Mouse (Mus musculus): Measurements from ENCODE around the gene Usp20. TPM values are rescaled to one million over a fixed set of nuclear protein-coding genes. Genes with fewer than 3 reads are reported as not detected.

Usp20 gene
- total RNA-seq (2014; rRNA removed) (36.6 and 41.2 TPM in 2 replicates), polyA plus RNA-seq (2015; fragmentation: Nextera tagmentation; extraction: Ambion mirVana) (32.5 and 32.8 TPM in 2 replicates)

DNA sequence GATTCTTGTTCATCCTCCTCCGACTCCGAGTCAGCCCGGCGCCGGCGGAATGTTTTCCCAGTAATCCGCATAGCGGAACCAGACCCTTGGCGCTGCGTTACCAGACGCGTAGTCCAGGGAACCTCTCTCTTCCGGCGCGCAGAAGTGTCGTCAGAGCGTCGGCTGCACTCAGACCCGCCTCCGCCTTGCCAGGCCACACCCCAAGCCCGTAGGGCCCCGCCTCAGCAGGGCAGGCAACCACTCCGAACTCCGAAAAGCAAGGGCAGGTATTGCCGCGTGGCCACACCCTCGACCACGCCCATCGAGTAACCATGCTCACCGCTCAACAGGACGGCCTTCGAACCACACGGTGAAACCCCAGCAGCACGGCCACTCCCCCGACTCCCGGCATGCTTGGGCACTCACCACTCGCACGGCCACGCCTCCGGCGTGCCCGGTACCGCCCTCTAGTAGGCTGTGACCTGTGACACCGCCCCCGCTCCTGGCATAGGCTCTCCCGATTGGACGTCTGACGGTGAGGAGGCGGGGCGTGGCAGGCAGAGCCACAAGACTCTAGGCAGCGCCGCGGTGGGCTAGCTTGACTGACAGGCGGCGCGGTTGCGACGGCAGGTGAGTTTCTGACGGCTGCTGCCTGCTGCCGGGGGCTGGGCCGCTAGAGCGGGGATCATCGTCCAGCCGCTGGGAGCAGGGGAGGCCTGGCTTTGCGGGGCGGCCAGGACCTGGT lies at the start of gene Usp20, which contains the start of gene BC005624:
Gene Usp20 (plus strand): TSS at position 490 of the 724 bp plus-strand sequence.
Gene BC005624 (minus strand): TSS at position 412 of the 724 bp plus-strand sequence.
- ATAC-seq (ENCODE audit: low FRiP score) (peak; percentile 97), DNase-seq (ENCODE audit: low spot score) (peak; percentile 100)
- Histone ChIP-seq H3K9me3 (ENCODE audit: low read length) (no peaks in the 10 kb centered on the region), H3K4me2 (ENCODE audit: low read depth, low read length, poor library complexity, severe bottlenecking) (peak within 1 kb of the TSS; percentile 81), H3K4me3 (ENCODE audit: low read depth, low read length) (peak within 1 kb of the TSS; percentile 75), H3K27ac (ENCODE audit: low read depth, low read length) (peak within 1 kb of the TSS; percentile 70), H3K9ac (replicated peaks; ENCODE audit: low read length, poor library complexity, severe bottlenecking) (peak within 1 kb of the TSS; percentile 58), H3K4me1 (ENCODE audit: insufficient read depth, low read length) (peaks cover 3% of the 10 kb centered on the region; the same call in 1 of the 2 replicates), H3K27me3 (ENCODE audit: insufficient read depth, low read length) (no peaks in the 10 kb centered on the region), H3K36me3 (ENCODE audit: insufficient read depth, low read length) (peaks cover 20% of the 10 kb centered on the region)
- peak; percentile 43 for TF ChIP-seq CTCF (IDR thresholded peaks at IDR 0.05)
- under 1% methylated on average over 64 of the region's 66 CpGs for WGBS

DNA sequence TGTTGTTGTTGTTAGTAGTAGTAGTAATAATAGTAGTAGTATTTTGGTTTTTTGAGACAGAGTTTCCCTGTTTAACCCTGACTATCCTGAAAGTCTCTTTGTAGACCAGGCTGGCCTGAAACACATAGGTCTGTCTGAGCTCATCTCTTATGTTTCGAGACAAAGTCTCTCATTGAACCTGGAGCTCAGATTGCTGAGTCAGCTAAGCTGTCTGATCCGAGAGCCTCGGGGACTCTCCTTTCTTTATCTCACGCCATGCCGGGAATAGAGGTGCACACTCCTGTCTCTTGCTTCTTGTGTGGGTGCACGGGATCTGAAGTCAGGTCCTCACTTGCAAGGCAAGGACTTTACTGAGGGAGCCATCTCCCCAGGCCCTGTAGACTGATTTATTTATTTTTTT lies 49.0 kb upstream of the Usp20 start:
- no peak for DNase-seq (ENCODE audit: low spot score)
- WGBS: 39% methylated on average over 6 of the region's 6 CpGs

DNA sequence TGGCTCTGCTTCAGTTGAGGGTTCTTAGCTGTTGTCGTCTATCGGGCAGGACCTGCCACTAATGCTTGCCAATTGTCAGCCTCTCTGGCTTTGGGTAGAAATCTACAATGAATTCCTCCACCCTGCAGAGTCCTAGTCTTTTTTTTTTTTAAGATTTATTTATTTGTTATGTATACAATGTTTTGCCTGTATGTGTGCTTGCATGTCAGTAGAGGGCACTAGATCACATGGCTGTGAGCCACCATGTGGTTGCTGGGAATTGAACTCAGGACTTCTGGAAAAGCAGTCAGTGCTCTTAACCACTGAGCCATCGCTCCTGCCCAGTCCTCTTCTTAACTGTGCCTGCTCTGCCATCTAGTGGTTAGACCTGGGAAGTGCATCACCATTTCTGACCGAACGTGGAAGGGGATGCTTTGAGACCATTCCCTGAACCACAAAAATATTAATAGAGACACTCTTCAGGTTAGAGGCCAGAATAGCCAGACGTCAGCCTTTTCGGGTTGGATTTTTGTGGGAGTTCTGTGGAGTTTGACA lies 48.1 kb upstream of the Usp20 start:
- H3K27ac ChIP-seq (ENCODE audit: low read depth, low read length): no peak overlapping the region
- TF ChIP-seq CTCF (IDR thresholded peaks at IDR 0.05): peak; percentile 93
- ATAC-seq (ENCODE audit: low FRiP score) (no peak), DNase-seq (ENCODE audit: low spot score) (peak; percentile 81)
- no peak overlapping the region for H3K4me2 ChIP-seq (ENCODE audit: low read depth, low read length, poor library complexity, severe bottlenecking)
- no peaks in the 10 kb centered on the region for H3K9me3 ChIP-seq (ENCODE audit: low read length)
- 23% methylated on average over 7 of the region's 7 CpGs for WGBS
- no peak overlapping the region for H3K9ac ChIP-seq (replicated peaks; ENCODE audit: low read length, poor library complexity, severe bottlenecking)
- H3K27me3 ChIP-seq (ENCODE audit: insufficient read depth, low read length): no peaks in the 10 kb centered on the region
- H3K36me3 ChIP-seq (ENCODE audit: insufficient read depth, low read length): no peaks in the 10 kb centered on the region
- H3K4me3 ChIP-seq (ENCODE audit: low read depth, low read length): no peak overlapping the region
- H3K4me1 ChIP-seq (ENCODE audit: insufficient read depth, low read length): 0 out of 2 replicates have a peak, but pooled peaks cover 2% of the 10 kb centered on the region

More for the DNA sequence above, 49.0 kb upstream of the Usp20 start:
- Histone ChIP-seq H3K4me3 (ENCODE audit: low read depth, low read length) (no peak overlapping the region), H3K36me3 (ENCODE audit: insufficient read depth, low read length) (no peaks in the 10 kb centered on the region), H3K9me3 (ENCODE audit: low read length) (no peaks in the 10 kb centered on the region), H3K9ac (replicated peaks; ENCODE audit: low read length, poor library complexity, severe bottlenecking) (no peak overlapping the region), H3K4me2 (ENCODE audit: low read depth, low read length, poor library complexity, severe bottlenecking) (no peak overlapping the region), H3K27ac (ENCODE audit: low read depth, low read length) (no peak overlapping the region), H3K4me1 (ENCODE audit: insufficient read depth, low read length) (0 out of 2 replicates have a peak, but pooled peaks cover 2% of the 10 kb centered on the region), H3K27me3 (ENCODE audit: insufficient read depth, low read length) (no peaks in the 10 kb centered on the region)
- no peak for ATAC-seq (ENCODE audit: low FRiP score)
- no peak for TF ChIP-seq CTCF (IDR thresholded peaks at IDR 0.05)

DNA sequence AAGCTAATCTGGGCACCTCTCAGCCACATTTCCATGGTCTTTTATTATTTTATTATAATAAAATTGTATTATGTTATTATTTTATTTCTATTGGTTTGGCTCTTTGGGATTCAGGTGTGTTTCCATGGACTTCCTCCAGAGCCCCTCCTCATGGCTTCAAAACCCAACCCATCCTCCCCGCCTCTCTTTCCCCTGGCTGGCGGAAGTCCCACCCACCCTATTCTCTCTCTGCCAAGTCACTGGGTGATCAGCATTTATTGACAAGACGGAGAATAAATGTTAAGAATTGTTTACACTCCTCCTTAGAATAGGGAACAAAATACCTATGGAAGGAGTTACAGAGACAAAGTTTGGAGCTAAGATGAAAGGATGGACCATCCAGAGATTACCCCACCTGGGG lies 45.3 kb upstream of the Usp20 start:
- H3K36me3 ChIP-seq (ENCODE audit: insufficient read depth, low read length): no peaks in the 10 kb centered on the region
- no peaks in the 10 kb centered on the region for H3K4me1 ChIP-seq (ENCODE audit: insufficient read depth, low read length)
- no peak overlapping the region for H3K27ac ChIP-seq (ENCODE audit: low read depth, low read length)
- WGBS: 73% methylated on average over 3 of the region's 3 CpGs
- H3K9ac ChIP-seq (replicated peaks; ENCODE audit: low read length, poor library complexity, severe bottlenecking): no peak overlapping the region
- H3K9me3 ChIP-seq (ENCODE audit: low read length): no peaks in the 10 kb centered on the region
- DNase-seq (ENCODE audit: low spot score): no peak
- TF ChIP-seq CTCF (IDR thresholded peaks at IDR 0.05): no peak
- H3K4me2 ChIP-seq (ENCODE audit: low read depth, low read length, poor library complexity, severe bottlenecking): no peak overlapping the region
- no peak for ATAC-seq (ENCODE audit: low FRiP score)
- no peak overlapping the region for H3K4me3 ChIP-seq (ENCODE audit: low read depth, low read length)
- H3K27me3 ChIP-seq (ENCODE audit: insufficient read depth, low read length): no peaks in the 10 kb centered on the region

DNA sequence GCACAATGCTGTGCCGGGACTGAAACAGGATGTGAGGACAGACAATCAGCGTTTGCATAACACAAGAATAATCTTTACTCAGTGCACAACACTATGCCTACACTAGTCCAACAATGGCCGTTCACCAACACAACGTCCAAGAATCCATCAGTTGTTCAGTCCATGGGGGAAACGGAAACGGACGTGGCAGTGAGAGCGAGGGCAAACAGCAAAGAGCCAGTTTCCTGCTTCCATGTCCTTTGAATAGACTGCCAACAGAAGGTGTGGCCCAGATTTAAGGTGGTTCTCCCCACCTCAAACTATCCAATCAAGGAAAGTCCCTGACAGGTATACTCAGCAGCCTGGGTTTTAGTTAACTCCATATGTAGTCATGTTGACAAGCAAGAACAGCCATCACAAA lies 44.3 kb upstream of the Usp20 start:
- no peaks in the 10 kb centered on the region for H3K36me3 ChIP-seq (ENCODE audit: insufficient read depth, low read length)
- H3K27me3 ChIP-seq (ENCODE audit: insufficient read depth, low read length): no peaks in the 10 kb centered on the region
- WGBS: 86% methylated on average over 8 of the region's 8 CpGs
- H3K4me1 ChIP-seq (ENCODE audit: insufficient read depth, low read length): no peaks in the 10 kb centered on the region
- no peak overlapping the region for H3K27ac ChIP-seq (ENCODE audit: low read depth, low read length)
- ATAC-seq (ENCODE audit: low FRiP score): no peak
- DNase-seq (ENCODE audit: low spot score): no peak
- no peaks in the 10 kb centered on the region for H3K9me3 ChIP-seq (ENCODE audit: low read length)
- no peak for TF ChIP-seq CTCF (IDR thresholded peaks at IDR 0.05)
- no peak overlapping the region for H3K9ac ChIP-seq (replicated peaks; ENCODE audit: low read length, poor library complexity, severe bottlenecking)
- H3K4me3 ChIP-seq (ENCODE audit: low read depth, low read length): no peak overlapping the region
- H3K4me2 ChIP-seq (ENCODE audit: low read depth, low read length, poor library complexity, severe bottlenecking): no peak overlapping the region

DNA sequence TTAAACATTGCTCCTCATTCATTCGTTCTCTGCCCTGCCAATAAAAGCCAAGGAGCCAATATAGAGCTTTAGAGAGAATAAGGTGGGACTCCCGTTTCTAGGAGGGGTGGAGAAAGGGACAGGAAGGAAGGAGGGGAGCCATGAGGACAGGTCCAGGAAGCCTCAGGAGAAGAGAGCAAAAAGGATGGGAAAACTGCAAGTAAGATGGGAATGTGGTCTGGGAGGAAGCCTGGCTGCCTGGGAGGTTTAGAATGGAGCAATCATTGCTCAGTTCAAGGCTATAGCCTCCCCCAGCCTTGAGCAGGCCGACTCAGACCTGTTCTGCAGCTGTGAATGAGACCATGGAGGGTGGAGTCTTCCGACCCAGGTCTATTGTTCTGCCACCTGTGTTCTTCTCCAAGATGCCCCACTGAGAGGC lies 43.5 kb upstream of the Usp20 start:
- DNase-seq (ENCODE audit: low spot score) (no peak), ATAC-seq (ENCODE audit: low FRiP score) (no peak)
- Histone ChIP-seq H3K36me3 (ENCODE audit: insufficient read depth, low read length) (no peaks in the 10 kb centered on the region), H3K27ac (ENCODE audit: low read depth, low read length) (no peak overlapping the region), H3K27me3 (ENCODE audit: insufficient read depth, low read length) (no peaks in the 10 kb centered on the region), H3K4me2 (ENCODE audit: low read depth, low read length, poor library complexity, severe bottlenecking) (no peak overlapping the region), H3K9ac (replicated peaks; ENCODE audit: low read length, poor library complexity, severe bottlenecking) (no peak overlapping the region), H3K4me3 (ENCODE audit: low read depth, low read length) (no peak overlapping the region), H3K9me3 (ENCODE audit: low read length) (no peaks in the 10 kb centered on the region), H3K4me1 (ENCODE audit: insufficient read depth, low read length) (no peaks in the 10 kb centered on the region)
- 45% methylated on average over 4 of the region's 4 CpGs for WGBS
- no peak for TF ChIP-seq CTCF (IDR thresholded peaks at IDR 0.05)
